Mouse (Mus musculus) kidney, embryonic 16.5 days (tissue): Measurements from ENCODE around the gene Wrb. TPM values are rescaled to one million over a fixed set of nuclear protein-coding genes. Genes with fewer than 3 reads are reported as not detected.
"Not testable (repeated sequence)": the region's sequence is repeated elsewhere in the genome, so short reads cannot be mapped to it uniquely, and the experiment has no call there.

Experiments used
- ATAC-seq: fragments of 200-750 bp; cut with Nextera tagmentation; 2 replicates; pipeline ENCODE4 v1.8.0; 2017; ENCODE audit warnings: moderate TSS enrichment; ENCODE audit not compliant: low FRiP score, low TSS enrichment
- H3K27ac ChIP-seq: fragments of 300-500 bp; sonication (generic); 2 replicates; pipeline ENCODE4 v1.5.1; 2014; ENCODE audit warnings: low read length
- H3K27me3 ChIP-seq: fragments of 300-500 bp; sonication (generic); 2 replicates; pipeline ENCODE4 v1.6.1; 2014; ENCODE audit warnings: low read length, control low read depth, mixed read lengths; ENCODE audit not compliant: insufficient read depth
- H3K36me3 ChIP-seq: fragments of 300-500 bp; sonication (generic); 2 replicates; pipeline ENCODE4 v1.6.1; 2014; ENCODE audit warnings: low read length, control low read depth, mixed read lengths; ENCODE audit not compliant: insufficient read depth
- H3K4me1 ChIP-seq: fragments of 300-500 bp; sonication (generic); 2 replicates; pipeline ENCODE4 v1.6.1; 2014; ENCODE audit warnings: low read length, control low read depth, mixed read lengths; ENCODE audit not compliant: insufficient read depth
- H3K4me2 ChIP-seq: fragments of 300-500 bp; sonication (generic); replicated peaks from 2 replicates; pipeline ENCODE4 v1.6.1; 2014; ENCODE audit warnings: low read depth, low read length
- H3K4me3 ChIP-seq: fragments of 300-500 bp; sonication (generic); 2 replicates; pipeline ENCODE4 v1.5.1; 2014; ENCODE audit warnings: mild to moderate bottlenecking, low read length
- H3K9ac ChIP-seq: fragments of 300-500 bp; sonication (generic); replicated peaks from 2 replicates; pipeline ENCODE4 v1.6.1; 2014; ENCODE audit warnings: low read length
- H3K9me3 ChIP-seq: fragments of 300-500 bp; sonication (generic); 2 replicates; pipeline ENCODE4 v1.6.1; 2016; ENCODE audit warnings: low read length, control low read depth
- WGBS: fragments of 180-500 bp; shearing (Covaris S2); extraction: QIAGEN DNeasy Blood & Tissue Kit; methylation state at CpG from one replicate; pipeline ENCODE4 v1.1.7; 2014; 5-methylcytosine and 5-hydroxymethylcytosine counted together
- polyA plus RNA-seq: library from polyadenylated mRNA; unstranded; fragments of >200 nt; fragmentation: Nextera tagmentation; extraction: Ambion mirVana; gene quantifications from 2 replicates; pipeline ENCODE4 v1.2.1, GENCODE M21; 2015

The Wrb gene
- 70.1 and 75.2 TPM in 2 replicates for polyA plus RNA-seq

DNA sequence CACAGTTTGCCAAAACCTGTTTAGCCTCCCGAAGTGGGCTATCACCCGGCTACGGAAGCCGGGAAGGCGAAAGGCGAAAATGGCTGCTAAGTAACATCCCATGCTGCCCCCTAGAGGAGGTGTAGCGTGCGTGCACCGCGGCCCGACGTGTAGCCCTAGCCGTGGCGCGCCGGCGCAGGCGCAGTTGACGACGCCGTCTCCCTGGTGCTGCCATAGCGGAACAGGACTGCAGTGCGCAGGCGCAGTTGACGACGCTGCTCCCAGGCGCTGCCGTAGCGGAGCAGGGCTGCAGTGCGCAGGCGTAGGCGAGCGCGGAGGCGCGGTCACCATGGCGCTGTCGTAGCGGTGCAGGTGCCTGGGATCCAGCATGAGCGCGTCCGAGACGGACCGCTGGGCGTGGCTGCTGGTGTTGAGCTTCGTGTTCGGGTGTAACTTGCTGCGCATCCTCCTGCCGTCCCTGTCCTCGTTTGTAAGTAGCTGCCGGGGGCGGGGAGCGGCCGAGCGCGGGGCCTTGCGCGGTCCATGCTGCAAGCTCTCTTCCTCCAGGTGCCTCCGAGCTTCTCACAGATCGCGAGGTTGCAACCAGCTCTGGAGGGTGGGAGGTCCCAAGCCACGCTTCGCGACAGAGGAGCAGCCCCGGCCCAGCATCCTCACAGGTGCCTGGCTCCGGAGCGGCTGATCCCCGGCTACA is at the start of gene Wrb:
Wrb (plus strand) TSS at position 298 of the 691 bp plus-strand sequence.
- H3K27me3 ChIP-seq = no peaks in the 10 kb centered on the region
- no peaks in the 10 kb centered on the region for H3K36me3 ChIP-seq
- peak; percentile 95 for ATAC-seq
- peaks cover 18% of the 10 kb centered on the region for H3K4me1 ChIP-seq
- H3K9ac ChIP-seq = peak within 1 kb of the TSS; percentile 80
- peak within 1 kb of the TSS; percentile 75 for H3K4me2 ChIP-seq
- under 1% methylated on average over 68 of the region's 68 CpGs for WGBS
- peak within 1 kb of the TSS; percentile 86 for H3K4me3 ChIP-seq
- no peaks in the 10 kb centered on the region for H3K9me3 ChIP-seq
- peak within 1 kb of the TSS; percentile 67; the same call in 1 of the 2 replicates for H3K27ac ChIP-seq

DNA sequence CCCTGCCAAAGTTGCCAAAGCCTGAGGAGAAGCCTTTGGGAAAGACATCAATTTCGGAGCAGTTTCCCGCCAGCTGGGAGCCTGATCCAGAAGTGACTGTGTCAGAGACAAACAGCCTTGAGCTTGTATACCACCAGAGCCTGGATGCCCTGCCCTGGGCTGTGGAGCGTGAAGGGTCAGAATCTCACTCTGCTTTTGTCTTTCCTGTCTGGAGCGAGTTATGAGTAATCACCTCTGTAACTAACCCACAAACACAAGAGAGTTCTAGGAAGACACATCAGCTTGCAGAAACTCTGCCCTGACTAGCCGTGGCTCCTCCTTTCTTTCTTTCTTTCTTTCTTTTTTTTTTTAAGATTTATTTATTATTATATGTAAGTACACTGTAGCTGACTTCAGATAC is 49.2 kb upstream of the Wrb start:
- WGBS = 76% methylated on average over 5 of the region's 5 CpGs
- ATAC-seq = no peak
- Histone ChIP-seq H3K27me3 (no peaks in the 10 kb centered on the region), H3K9ac (no peak overlapping the region), H3K4me1 (no peaks in the 10 kb centered on the region), H3K4me2 (no peak overlapping the region), H3K27ac (no peak overlapping the region), H3K4me3 (no peak overlapping the region), H3K36me3 (no peaks in the 10 kb centered on the region), H3K9me3 (no peaks in the 10 kb centered on the region)

- H3K4me1 ChIP-seq, H3K4me3 ChIP-seq: not testable (repeated sequence)
Observed at GRCm38 (mm10) chr16:96097811-96098210, 47.4 kb upstream of the Wrb start.

GRCm38 (mm10) chr16:96103036-96103435 is 42.2 kb upstream of the Wrb start:
- no peak overlapping the region for H3K9ac ChIP-seq
- no peaks in the 10 kb centered on the region for H3K9me3 ChIP-seq
- H3K4me3 ChIP-seq = no peak overlapping the region
- H3K36me3 ChIP-seq = no peaks in the 10 kb centered on the region
- H3K27me3 ChIP-seq = no peaks in the 10 kb centered on the region
- no peaks in the 10 kb centered on the region for H3K4me1 ChIP-seq
- 42% methylated on average over 2 of the region's 2 CpGs for WGBS
- no peak overlapping the region for H3K4me2 ChIP-seq
- H3K27ac ChIP-seq = no peak overlapping the region
- ATAC-seq = no peak

More at GRCm38 (mm10) chr16:96097811-96098210, 47.4 kb upstream of the Wrb start:
- not testable (repeated sequence) for H3K9me3 ChIP-seq, H3K27ac ChIP-seq, H3K9ac ChIP-seq, H3K36me3 ChIP-seq, H3K27me3 ChIP-seq, ATAC-seq, H3K4me2 ChIP-seq

- ATAC-seq = no peak
- Histone ChIP-seq H3K9me3 (no peaks in the 10 kb centered on the region), H3K27ac (no peak overlapping the region), H3K4me1 (no peaks in the 10 kb centered on the region), H3K4me2 (no peak overlapping the region), H3K27me3 (no peaks in the 10 kb centered on the region), H3K36me3 (no peaks in the 10 kb centered on the region), H3K4me3 (no peak overlapping the region), H3K9ac (no peak overlapping the region)
- WGBS = 40% methylated on average over 4 of the region's 4 CpGs
Observed at GRCm38 (mm10) chr16:96109673-96110072, 35.5 kb upstream of the Wrb start.

DNA sequence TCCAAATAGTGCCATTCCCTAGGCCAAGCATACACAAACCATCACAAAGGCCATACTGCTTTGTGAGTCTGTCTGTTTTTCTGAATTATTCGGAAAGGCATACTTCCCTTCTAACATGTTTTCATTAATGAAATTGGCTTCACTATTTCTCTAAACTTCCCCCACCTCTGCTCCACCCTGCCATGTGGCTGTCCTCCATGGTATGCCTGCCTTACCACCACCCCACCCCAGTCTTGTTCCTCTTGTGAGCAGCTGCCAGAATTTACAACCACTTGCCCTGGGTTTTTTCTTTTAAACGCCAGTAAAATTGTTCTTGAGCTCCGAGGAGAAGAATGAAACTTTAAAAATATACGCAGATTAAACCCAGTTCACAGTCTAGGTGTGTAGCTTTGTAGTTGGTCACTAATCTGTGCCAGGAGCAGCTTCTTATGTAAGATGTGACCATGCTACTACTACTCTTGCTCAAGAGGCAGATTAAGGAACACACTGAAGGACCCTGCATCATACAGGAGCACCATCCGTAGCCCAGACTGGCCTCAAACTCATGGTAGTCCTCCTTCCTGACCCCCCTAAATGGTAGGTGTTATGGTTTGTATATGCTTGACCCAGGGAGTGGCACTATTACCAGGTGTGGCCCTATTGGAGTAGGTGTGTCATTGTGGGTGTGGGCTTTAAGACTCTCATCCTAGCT is 34.4 kb upstream of the Wrb start:
- H3K27me3 ChIP-seq = no peaks in the 10 kb centered on the region
- 80% methylated on average over 5 of the region's 5 CpGs for WGBS
- H3K4me1 ChIP-seq = no peaks in the 10 kb centered on the region
- no peak overlapping the region for H3K4me2 ChIP-seq
- H3K27ac ChIP-seq = no peak overlapping the region
- no peak overlapping the region for H3K4me3 ChIP-seq
- H3K36me3 ChIP-seq = no peaks in the 10 kb centered on the region
- H3K9me3 ChIP-seq = no peaks in the 10 kb centered on the region
- ATAC-seq = no peak
- H3K9ac ChIP-seq = no peak overlapping the region

DNA sequence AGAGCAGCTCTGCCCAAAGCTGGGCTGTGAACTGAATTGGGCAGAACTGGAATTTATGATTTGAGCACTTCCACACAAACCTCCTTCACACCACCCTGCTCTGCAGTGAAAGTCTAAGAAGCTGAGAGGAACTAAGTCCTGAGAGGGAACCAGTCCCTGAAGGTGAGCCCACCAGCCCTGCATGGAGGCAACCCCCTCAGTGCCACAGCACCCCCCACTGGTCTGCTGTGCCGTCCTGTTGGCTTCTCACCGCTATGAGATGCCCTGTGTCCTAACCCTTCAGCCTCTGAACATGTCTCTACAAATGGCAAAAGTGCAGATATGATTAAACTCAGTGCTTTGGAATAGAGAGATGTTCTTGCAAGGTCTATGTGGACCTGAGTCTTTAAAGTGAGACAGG is 32.4 kb upstream of the Wrb start:
- Histone ChIP-seq H3K4me2 (no peak overlapping the region), H3K9me3 (no peaks in the 10 kb centered on the region), H3K27ac (no peak overlapping the region), H3K36me3 (no peaks in the 10 kb centered on the region), H3K4me1 (no peaks in the 10 kb centered on the region), H3K4me3 (no peak overlapping the region), H3K27me3 (no peaks in the 10 kb centered on the region), H3K9ac (no peak overlapping the region)
- ATAC-seq = no peak
- WGBS = 48% methylated on average over 2 of the region's 2 CpGs

- Histone ChIP-seq H3K9ac (no peak overlapping the region), H3K36me3 (no peaks in the 10 kb centered on the region), H3K27me3 (no peaks in the 10 kb centered on the region), H3K4me3 (no peak overlapping the region), H3K4me1 (no peaks in the 10 kb centered on the region), H3K9me3 (no peaks in the 10 kb centered on the region), H3K4me2 (no peak overlapping the region), H3K27ac (no peak overlapping the region)
- 54% methylated on average over 4 of the region's 4 CpGs for WGBS
- ATAC-seq = no peak
Observed at GRCm38 (mm10) chr16:96114729-96115128, 30.5 kb upstream of the Wrb start.

DNA sequence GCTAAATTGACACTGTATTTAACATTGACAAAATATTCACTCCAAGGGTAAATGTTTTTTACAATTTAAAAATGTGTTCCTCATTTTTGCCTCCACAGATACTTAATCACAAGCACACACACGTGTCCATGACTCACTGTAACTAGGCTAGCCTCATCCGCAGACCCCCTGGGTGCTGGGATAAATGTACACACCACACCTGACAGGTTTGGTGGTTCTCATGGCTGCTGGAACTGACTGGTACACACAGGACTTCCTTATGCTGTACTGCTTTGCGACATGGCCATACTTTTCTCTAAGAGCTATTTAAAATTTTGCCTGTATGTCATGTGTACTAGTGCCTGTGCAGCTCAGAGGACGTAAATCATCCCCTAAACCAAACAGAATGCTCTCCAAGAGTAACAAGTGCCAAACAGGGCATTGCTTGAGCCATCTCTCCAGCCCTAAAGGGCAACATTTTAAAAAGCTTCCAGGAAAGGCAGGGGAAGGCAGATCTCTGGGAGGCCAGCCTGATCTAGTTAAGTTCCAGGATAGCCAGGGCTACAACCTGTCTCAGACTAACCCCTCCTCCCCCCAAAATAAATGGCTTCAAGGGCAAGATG is 25.1 kb upstream of the Wrb start:
- H3K27me3 ChIP-seq = no peaks in the 10 kb centered on the region
- H3K4me2 ChIP-seq = no peak overlapping the region
- 59% methylated on average over 4 of the region's 4 CpGs for WGBS
- ATAC-seq = no peak
- H3K27ac ChIP-seq = no peak overlapping the region
- H3K36me3 ChIP-seq = peaks cover 44% of the 10 kb centered on the region
- no peaks in the 10 kb centered on the region for H3K9me3 ChIP-seq
- no peak overlapping the region for H3K9ac ChIP-seq
- H3K4me1 ChIP-seq = peaks cover 4% of the 10 kb centered on the region; the same call in 1 of the 2 replicates
- H3K4me3 ChIP-seq = no peak overlapping the region

DNA sequence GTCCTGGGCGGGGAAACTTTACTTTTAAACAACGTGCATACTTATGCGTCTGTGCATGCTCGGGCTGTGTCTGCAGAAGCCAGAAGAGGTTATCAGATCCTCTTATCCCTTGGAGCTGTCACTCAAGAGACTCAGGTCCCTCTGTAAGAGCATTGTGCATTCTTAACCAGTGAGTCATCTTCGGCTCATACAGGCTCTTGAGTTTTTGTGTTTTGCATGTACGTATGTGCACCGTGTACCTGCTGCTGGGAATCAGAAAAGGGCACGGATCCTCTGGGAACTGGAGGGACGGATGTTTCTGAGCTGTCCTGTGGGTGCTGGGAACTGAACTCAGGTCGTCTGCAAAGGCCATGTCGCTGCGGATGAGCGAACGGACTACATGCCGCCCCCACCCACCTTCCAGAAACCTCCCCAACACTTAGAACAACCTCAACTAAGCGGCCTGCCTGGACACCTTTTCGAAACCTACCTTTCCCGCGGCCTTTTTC is 18.5 kb upstream of the Wrb start:
- ATAC-seq = no peak
- peak overlapping the region; percentile 93 for H3K4me2 ChIP-seq
- peak overlapping the region; percentile 98 for H3K4me3 ChIP-seq
- 4% methylated on average over 19 of the region's 19 CpGs for WGBS
- peaks cover 26% of the 10 kb centered on the region for H3K4me1 ChIP-seq
- H3K9ac ChIP-seq = peak overlapping the region; percentile 98
- peaks cover 45% of the 10 kb centered on the region for H3K36me3 ChIP-seq
- peak overlapping the region; percentile 97 for H3K27ac ChIP-seq
- H3K9me3 ChIP-seq = no peaks in the 10 kb centered on the region
- no peaks in the 10 kb centered on the region for H3K27me3 ChIP-seq
